Mouse (Mus musculus): ENCODE measurements around the gene Trib3.
A peak's percentile ranks its signal among the peaks of the same experiment; 100 is the strongest.
"Not testable (repeated sequence)": the region's sequence is repeated elsewhere in the genome, so short reads cannot be mapped to it uniquely, and the experiment has no call there.

Trib3 gene

GRCm38 (mm10) chr2:152307186-152307585 lies 36.6 kb downstream of the Trib3 start:
- DNase-seq (ENCODE audit: low spot score in 2 of 2), result no peak

GRCm38 (mm10) chr2:152305480-152305879 lies 38.4 kb downstream of the Trib3 start:
- no peak for DNase-seq (ENCODE audit: low spot score in 2 of 2)

- DNase-seq (ENCODE audit: low spot score in 2 of 2), result no peak
Observed at GRCm38 (mm10) chr2:152303781-152304180, 40.1 kb downstream of the Trib3 start.

- DNase-seq (ENCODE audit: low spot score in 2 of 2), result no peak
Observed at GRCm38 (mm10) chr2:152302862-152303261, 41.0 kb downstream of the Trib3 start.

GRCm38 (mm10) chr2:152294541-152294940 lies 49.3 kb downstream of the Trib3 start:
- DNase-seq (ENCODE audit: low spot score in 2 of 2), result no peak

- DNase-seq (ENCODE audit: low spot score in 2 of 2), result peak; percentile 88
Observed at GRCm38 (mm10) chr2:152293727-152294475, 49.9 kb downstream of the Trib3 start, which contains the start of gene Tbc1d20. Gene Tbc1d20 (plus strand): TSS chr2:152293828.

GRCm38 (mm10) chr2:152293179-152293726 lies 50.6 kb downstream of the Trib3 start:
- no peak for DNase-seq (ENCODE audit: low spot score in 2 of 2)

- DNase-seq (ENCODE audit: low spot score in 2 of 2), result no peak
Observed at GRCm38 (mm10) chr2:152292475-152292874, 51.4 kb downstream of the Trib3 start.

- not testable (repeated sequence) for DNase-seq (ENCODE audit: low spot score in 2 of 2)
Observed at GRCm38 (mm10) chr2:152289623-152290022, 54.2 kb downstream of the Trib3 start.

- DNase-seq (ENCODE audit: low spot score in 2 of 2), result no peak
Observed at GRCm38 (mm10) chr2:152288046-152288445, 55.8 kb downstream of the Trib3 start.

- DNase-seq (ENCODE audit: low spot score in 2 of 2), result no peak
Observed at GRCm38 (mm10) chr2:152287560-152287959, 56.3 kb downstream of the Trib3 start.
